Mouse (Mus musculus): ENCODE results near the gene Ugt1a10. TPM values are rescaled to one million over a fixed set of nuclear protein-coding genes. Genes with fewer than 3 reads are reported as not detected.

The Ugt1a10 gene
- total RNA-seq, 2 experiments from 2014 or later, result not detected

DNA sequence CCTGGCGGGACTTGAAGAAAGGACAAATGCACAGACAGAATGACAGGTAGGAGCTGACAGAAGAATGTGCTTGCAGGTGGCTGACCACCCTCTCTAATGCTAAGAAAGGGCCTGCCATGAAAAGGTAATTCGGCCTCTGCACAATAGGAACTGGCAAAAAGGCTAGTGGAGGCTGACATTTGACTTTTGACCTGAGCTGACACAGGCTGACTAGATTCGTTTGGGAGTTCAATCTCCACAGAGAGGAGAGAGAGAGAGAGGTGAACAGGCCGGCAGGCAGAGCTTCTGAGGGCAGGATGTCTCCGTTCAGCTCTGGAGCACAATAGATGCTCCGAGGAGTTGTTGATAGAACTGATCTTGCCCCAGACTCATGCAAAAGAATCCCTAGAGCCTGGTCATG, 191.2 kb downstream of the Ugt1a10 start:
- no peak for ATAC-seq (replicated peaks; ENCODE audit: poor library complexity, severe bottlenecking)

GRCm38 (mm10) chr1:88247660-88248059, 192.5 kb downstream of the Ugt1a10 start:
- no peak for ATAC-seq (replicated peaks; ENCODE audit: poor library complexity, severe bottlenecking)

DNA sequence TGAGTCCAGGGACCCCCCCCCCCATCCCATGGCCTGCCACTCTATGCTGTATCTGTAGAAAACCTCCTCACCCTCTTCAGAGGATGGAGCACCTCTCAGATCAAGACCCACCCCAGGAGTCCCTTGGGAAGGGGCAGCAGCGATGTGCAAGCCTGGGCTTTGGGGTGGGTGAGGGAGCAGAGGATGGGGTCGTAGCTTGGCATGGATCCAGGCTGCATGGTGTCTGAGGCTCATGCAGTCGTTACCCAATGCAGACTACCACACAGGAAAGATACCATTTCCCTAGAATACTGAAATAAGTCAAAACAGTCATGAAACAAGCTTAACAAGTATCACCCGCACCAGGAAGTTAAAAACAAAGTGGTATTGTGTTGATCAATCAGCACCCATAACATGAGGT, 193.5 kb downstream of the Ugt1a10 start:
- ATAC-seq (replicated peaks; ENCODE audit: poor library complexity, severe bottlenecking), result peak; percentile 21

DNA sequence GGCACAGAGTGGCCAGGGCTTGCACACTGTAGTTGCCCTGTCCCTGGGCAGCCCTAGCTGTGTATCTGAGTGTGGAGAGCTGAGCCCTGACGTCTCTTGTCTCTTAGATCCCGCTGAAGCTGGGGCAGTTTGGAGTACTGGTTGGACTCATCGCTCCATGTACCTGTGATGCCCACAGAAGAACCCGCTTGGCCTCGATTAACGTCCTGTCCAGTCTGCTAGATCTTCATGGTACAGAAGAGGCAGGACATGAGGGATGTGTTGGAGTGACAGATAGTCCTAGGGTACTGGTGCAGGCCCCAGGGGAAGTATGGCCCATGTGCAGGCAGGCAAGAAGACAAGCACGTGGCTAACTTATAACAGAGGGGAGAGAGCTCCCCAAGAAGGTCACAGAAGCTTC, 194.4 kb downstream of the Ugt1a10 start:
- ATAC-seq (replicated peaks; ENCODE audit: poor library complexity, severe bottlenecking), result no peak

DNA sequence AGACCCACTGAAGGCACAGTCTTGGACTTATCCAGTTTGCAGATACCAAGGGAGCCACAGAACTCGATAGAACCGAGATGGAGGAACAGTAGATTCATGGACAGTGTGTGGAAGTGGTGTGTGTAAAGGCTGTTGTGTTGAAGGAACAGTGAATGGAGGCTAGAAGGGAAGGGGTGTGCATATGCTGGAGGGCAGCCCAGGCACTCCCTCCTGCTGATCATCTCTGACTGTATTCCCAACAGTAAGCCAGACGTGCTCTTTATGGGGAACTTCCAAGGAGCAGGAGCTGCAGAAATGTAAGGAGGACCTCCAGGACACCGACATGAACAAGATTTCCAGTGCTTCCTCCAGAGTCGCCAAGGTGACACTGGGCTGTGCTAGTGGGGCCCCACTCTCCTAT, 194.8 kb downstream of the Ugt1a10 start:
- ATAC-seq (replicated peaks; ENCODE audit: poor library complexity, severe bottlenecking), result no peak

DNA sequence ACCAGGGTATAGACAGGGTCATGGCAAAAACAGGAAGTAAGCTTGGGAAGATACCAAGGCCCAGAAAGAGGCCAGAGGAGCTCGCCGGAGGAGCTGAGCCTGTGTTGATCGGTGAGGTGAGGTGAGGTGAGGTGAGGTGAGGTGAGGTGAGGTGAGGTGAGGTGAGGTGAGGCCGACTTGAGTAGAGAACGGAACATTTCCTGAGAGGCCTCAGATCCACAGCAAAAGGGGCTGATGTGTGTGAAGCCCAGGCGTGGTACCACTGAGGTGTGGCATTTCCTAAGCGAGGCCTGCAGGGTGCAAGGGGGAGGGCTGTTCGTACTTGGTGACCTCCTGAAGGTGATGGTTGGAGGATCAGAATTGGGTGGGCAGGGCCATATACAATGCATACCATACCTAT, 197.9 kb downstream of the Ugt1a10 start:
- ATAC-seq (replicated peaks; ENCODE audit: poor library complexity, severe bottlenecking), result peak; percentile 11

DNA sequence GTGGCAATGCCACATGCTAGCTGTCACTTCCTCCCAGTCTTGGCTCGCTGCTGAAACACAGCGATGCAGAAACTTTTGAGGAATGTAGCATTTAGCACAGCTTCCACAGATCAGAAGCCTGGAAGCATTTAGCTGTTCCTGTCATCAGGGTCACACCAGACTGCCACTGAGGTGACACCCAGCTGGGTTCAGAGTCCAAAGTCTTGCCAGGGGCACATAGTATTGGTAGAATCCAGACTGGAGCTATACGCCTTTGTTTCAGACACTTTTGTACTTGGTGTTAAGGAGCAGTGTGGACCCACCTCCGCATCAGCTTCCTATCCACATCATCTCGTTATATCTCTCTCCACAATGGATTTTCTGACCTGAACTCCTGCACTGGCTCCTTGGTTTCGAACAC, 198.4 kb downstream of the Ugt1a10 start:
- no peak for ATAC-seq (replicated peaks; ENCODE audit: poor library complexity, severe bottlenecking)

- ATAC-seq (replicated peaks; ENCODE audit: poor library complexity, severe bottlenecking), result no peak
Observed at GRCm38 (mm10) chr1:88254793-88255465, 199.7 kb downstream of the Ugt1a10 start.

GRCm38 (mm10) chr1:88255466-88255857, 200.3 kb downstream of the Ugt1a10 start:
- ATAC-seq (replicated peaks; ENCODE audit: poor library complexity, severe bottlenecking), result no peak

GRCm38 (mm10) chr1:88255989-88256754, 201.0 kb downstream of the Ugt1a10 start:
- ATAC-seq (replicated peaks; ENCODE audit: poor library complexity, severe bottlenecking), result no peak

DNA sequence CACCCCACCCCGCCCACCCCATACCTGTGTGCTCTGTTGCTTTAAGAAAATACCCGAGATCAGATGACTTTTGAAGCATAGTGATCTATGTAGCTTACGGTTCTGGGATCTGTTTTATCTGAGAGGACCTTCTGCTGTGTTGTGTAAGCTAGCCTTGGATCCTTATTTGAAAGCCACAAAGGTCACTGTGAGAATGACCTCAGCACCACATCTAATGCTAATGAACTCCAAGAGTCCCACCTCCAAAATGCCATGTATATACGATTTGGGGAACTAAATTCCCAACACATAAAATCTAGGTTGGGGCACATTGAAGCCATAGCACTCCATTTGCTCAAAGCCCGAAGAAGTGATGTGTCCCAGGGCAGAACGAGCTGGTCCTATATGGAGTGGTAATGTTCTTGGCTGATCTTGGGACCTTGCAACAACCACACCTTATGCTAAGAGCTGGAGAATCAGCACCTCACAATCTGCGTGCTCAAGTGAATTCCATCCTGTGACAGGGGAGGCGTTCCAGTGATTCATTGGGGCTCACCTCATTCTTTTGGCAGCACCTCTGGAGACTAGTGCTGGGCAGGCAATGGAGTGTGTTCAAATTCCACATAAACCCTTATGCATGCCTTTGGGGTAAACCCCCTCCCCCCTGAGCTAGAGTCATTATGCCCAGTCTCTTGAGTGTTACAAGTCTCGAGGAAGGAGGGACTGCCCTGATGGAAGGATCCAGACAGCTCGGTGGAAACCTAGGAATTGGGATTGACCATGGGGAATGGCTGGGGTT, 201.9 kb downstream of the Ugt1a10 start:
- ATAC-seq (replicated peaks; ENCODE audit: poor library complexity, severe bottlenecking), result no peak

DNA sequence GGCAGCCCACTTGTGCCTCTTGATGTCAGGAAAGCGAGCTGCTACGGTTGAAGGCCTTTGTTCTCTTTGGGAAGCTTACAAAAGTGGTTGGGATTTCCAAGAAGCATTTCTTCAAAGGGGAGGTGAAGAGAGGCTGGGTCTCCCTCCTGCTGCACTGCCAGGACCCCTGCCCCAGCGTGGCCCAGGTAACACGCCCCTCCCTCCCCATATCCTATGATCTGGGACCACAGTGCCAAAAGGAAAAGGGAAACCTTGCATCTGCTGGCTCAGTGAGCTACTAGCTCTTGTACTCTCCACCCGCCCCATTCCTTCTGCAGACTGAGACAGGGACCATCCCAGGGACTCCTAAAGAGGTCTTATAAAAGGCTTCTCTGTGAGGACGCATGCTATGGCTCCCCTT, 202.5 kb downstream of the Ugt1a10 start:
- ATAC-seq (replicated peaks; ENCODE audit: poor library complexity, severe bottlenecking), result no peak

DNA sequence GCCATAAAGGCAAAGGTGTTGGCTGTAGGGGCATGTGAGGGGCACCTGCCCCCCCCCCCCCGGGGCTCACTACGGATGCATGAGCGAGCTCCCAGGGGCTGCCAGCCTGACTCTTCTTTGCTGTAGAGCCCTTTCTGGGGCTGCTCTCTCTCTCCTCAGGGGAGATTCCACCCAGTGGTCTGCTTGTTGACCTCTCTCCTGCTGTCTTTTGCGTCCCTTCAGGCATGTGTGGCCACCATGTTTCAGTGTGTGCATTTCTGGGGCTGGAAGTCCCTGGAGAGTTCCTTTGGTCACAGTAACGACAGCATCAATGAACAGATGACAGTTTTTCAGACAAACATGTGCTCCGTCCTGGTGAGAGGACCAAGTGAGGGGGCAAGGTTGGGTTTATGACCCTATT, 203.2 kb downstream of the Ugt1a10 start:
- no peak for ATAC-seq (replicated peaks; ENCODE audit: poor library complexity, severe bottlenecking)

DNA sequence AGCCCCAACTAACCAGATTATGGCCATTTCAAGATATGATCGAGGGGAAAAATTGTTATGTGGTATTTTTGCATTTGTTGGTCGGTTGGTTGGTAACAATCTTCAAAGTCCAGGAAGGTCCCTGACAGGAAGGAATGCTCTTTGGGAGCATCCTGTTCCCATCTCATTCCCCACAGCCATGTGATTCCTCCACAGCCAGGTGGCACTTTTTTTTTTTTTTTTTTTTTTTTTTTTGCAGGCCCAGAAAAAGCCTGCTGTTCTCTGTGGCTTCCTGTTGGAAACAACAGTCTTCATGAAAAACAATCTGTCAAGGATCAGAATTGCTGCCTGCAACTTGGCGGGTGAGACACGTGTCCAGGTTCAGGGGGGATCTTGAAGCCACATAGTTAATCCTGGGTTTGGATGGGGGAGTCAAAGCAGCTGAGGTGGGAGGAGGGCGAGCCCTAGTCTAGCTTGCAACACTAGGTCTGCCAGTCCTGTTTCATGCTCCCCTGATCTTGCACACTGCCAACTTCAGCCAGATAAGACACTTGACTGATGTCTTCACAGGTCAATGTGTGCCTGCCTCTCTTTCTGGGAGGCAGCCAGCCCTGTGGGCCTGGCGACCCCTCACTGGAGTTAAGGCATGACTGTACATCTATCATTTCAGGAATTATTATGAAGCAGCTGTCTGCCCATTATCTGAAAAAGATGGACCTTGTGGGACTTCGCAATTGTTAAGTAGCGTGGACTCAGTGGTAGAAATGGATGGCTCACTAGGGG, 203.9 kb downstream of the Ugt1a10 start:
- ATAC-seq (replicated peaks; ENCODE audit: poor library complexity, severe bottlenecking), result peak; percentile 6; the same call in 1 of the 2 replicates

- ATAC-seq (replicated peaks; ENCODE audit: poor library complexity, severe bottlenecking), result no peak
Observed at GRCm38 (mm10) chr1:88259643-88260024, 204.4 kb downstream of the Ugt1a10 start.

DNA sequence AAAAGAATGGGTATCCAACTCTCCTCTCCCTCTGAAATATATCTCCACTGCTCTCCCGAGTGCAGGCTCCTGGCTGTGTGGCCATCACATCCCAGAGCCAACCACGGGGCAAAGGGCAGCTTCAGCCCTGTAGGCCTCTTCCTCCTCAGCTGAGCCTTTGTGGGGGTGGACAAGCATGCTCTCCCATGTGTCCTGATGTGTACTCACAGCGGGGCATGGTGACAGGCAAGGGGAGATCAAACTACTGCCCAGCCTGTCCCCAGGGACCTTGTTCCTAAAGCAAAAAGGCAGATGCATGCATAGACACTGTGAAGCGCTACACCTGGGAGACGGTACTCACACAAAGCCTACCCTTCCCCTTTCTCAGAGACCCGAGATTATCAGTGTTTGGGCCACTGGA, 204.9 kb downstream of the Ugt1a10 start:
- peak; percentile 1 for ATAC-seq (replicated peaks; ENCODE audit: poor library complexity, severe bottlenecking)

DNA sequence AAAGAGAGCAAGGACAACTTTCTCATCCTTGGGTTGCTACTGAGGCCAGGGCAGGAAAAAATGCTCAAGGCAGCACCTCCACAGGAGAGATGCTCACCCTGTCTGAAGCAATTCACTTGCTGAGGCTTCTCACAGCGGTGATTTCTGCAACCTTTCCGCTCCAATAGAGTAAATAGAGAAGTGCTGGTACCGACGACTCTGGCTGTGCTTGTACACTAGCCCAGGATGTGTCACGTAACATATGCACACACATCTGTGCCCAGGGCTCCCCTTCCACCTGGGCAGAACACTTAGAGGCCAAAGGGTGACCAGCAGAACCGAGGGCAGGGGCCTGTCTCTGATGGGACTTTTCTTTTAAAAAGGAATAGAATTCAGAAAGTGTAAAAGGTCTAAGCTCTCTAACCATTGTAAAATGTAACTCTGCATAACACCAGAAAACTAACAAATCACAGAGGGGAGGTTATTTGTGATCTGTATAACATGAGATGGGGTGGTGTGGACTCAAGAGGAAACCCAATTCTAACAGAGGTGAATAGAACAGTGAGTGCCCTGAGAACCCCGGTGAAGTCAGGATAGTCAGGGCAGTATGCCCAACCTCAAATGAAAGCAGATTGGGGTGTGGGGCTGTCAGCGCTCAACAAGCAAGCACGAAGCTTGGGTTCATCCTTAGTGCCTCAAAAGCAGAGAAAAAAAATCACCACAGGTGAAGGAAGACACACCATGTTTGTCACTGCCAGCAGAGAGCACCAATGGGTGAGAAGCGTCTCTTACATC, 205.6 kb downstream of the Ugt1a10 start:
- ATAC-seq (replicated peaks; ENCODE audit: poor library complexity, severe bottlenecking), result peak; percentile 34

DNA sequence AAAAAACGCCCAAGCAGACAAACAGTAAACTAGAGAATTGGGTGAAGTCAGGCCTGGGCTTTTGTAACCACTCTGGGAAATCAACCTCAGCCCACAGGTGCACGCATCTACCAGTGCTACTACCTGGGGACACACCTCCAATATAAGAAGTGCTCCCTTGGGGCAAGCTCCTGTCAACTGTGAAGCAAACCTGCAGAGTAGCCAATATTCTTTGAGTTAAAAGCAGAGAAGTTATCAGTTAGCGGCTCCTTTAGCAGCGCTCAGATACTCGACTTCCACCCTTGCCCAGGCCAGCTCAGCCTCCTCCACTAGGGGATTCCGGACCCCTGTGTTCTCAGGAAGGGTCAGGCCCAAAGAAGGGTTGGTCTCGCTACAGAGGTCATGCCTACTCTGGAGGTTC, 206.5 kb downstream of the Ugt1a10 start:
- ATAC-seq (replicated peaks; ENCODE audit: poor library complexity, severe bottlenecking), result no peak

DNA sequence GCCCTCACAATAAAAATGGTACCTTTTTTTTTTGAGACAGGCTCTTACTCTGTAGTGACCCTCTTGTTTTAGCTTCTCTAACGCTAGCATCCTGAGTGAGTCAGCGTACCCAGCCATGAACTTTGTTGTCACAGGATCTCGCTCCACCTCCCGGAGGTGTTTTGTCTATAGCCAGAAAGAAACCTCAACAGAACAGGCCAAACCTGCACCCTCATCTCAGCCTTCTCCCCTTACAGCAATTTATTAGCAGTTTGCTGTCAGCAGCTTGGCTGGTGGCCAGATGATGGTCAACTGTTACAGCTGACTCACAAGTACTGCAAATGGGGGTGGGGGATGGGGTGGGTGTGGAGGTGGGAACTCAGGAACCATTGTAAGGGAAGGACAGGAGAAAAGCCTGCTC, 207.1 kb downstream of the Ugt1a10 start:
- ATAC-seq (replicated peaks; ENCODE audit: poor library complexity, severe bottlenecking), result no peak

- no peak for ATAC-seq (replicated peaks; ENCODE audit: poor library complexity, severe bottlenecking)
Observed at GRCm38 (mm10) chr1:88262961-88263360, 207.8 kb downstream of the Ugt1a10 start.
